Mouse (Mus musculus) hindbrain, embryonic 13.5 days (tissue): ENCODE data around the gene Acin1. TPM values are rescaled to one million over a fixed set of nuclear protein-coding genes. Genes with fewer than 3 reads are reported as not detected.
A peak's percentile ranks its signal among the peaks of the same experiment; 100 is the strongest.

Experiments used
- ATAC-seq: fragments of 200-750 bp; cut with Nextera tagmentation; 2 replicates; pipeline ENCODE4 v1.8.0; 2017; ENCODE audit warnings: moderate TSS enrichment; ENCODE audit not compliant: low FRiP score
- H3K27ac ChIP-seq: fragments of 300-500 bp; sonication (generic); 2 replicates; pipeline ENCODE4 v1.5.1; 2015; ENCODE audit warnings: inconsistent platforms, mild to moderate bottlenecking, moderate library complexity
- H3K27me3 ChIP-seq: fragments of 300-500 bp; sonication (generic); 2 replicates; pipeline ENCODE4 v1.6.1; 2015; ENCODE audit warnings: mild to moderate bottlenecking, inconsistent platforms
- H3K36me3 ChIP-seq: fragments of 300-500 bp; sonication (generic); 2 replicates; pipeline ENCODE4 v1.6.1; 2015; ENCODE audit warnings: mild to moderate bottlenecking, inconsistent platforms
- H3K4me1 ChIP-seq: fragments of 300-500 bp; sonication (generic); replicated peaks from 2 replicates; pipeline ENCODE4 v1.6.1; 2015; ENCODE audit warnings: inconsistent platforms
- H3K4me2 ChIP-seq: fragments of 300-500 bp; sonication (generic); 2 replicates; pipeline ENCODE4 v1.6.1; 2015; ENCODE audit warnings: inconsistent platforms, mild to moderate bottlenecking, moderate library complexity
- H3K4me3 ChIP-seq: fragments of 300-500 bp; sonication (generic); 2 replicates; pipeline ENCODE4 v1.5.1; 2015; ENCODE audit warnings: mild to moderate bottlenecking, inconsistent platforms
- H3K9ac ChIP-seq: fragments of 300-500 bp; sonication (generic); 2 replicates; pipeline ENCODE4 v1.6.1; 2015; ENCODE audit warnings: mild to moderate bottlenecking, inconsistent platforms
- H3K9me3 ChIP-seq: fragments of 300-500 bp; sonication (generic); 2 replicates; pipeline ENCODE4 v1.6.1; 2016; ENCODE audit warnings: inconsistent platforms
- WGBS: fragments of 180-500 bp; shearing (Covaris S2); methylation state at CpG from one replicate; pipeline ENCODE4 v1.1.7; 2015; 5-methylcytosine and 5-hydroxymethylcytosine counted together
- microRNA counts: library from miRNA; unstranded; fragments of <30 nt; microRNA quantifications from one replicate; lab custom pipeline; 2016
- microRNA-seq: library from miRNA; unstranded; fragments of <30 nt; microRNA quantifications from one replicate; pipeline ENCODE4, GENCODE M21; 2016
- polyA plus RNA-seq: library from polyadenylated mRNA; unstranded; fragments of >200 nt; fragmentation: Nextera tagmentation; extraction: Ambion mirVana; gene quantifications from 2 replicates; pipeline ENCODE4 v1.2.1, GENCODE M21; 2015

The Acin1 gene
- polyA plus RNA-seq, 1 experiment from 2014 or later, result 155 TPM

- no peak overlapping the region for H3K27ac ChIP-seq
- ATAC-seq, result no peak
- no peak overlapping the region for H3K4me3 ChIP-seq
- H3K9ac ChIP-seq, result no peak overlapping the region
- H3K4me2 ChIP-seq, result no peak overlapping the region
- peaks cover 18% of the 10 kb centered on the region for H3K36me3 ChIP-seq
- no peaks in the 10 kb centered on the region for H3K9me3 ChIP-seq
- peaks cover 7% of the 10 kb centered on the region for H3K4me1 ChIP-seq
- no peaks in the 10 kb centered on the region for H3K27me3 ChIP-seq
- whole genome bisulfite sequencing, result 81% methylated on average over 7 of the region's 7 CpGs
Observed at GRCm38 (mm10) chr14:54597084-54597483, 89.6 kb downstream of the Acin1 start.

GRCm38 (mm10) chr14:54594631-54595414 lies 91.9 kb downstream of the Acin1 start:
- WGBS, result 70% methylated on average over 27 of the region's 28 CpGs
- no peak overlapping the region for H3K27ac ChIP-seq

GRCm38 (mm10) chr14:54594055-54594454 lies 92.7 kb downstream of the Acin1 start:
- Histone ChIP-seq H3K27me3 (no peaks in the 10 kb centered on the region), H3K9ac (no peak overlapping the region), H3K4me2 (no peak overlapping the region), H3K4me1 (peaks cover 7% of the 10 kb centered on the region; the same call in 1 of the 2 replicates), H3K9me3 (no peaks in the 10 kb centered on the region), H3K4me3 (no peak overlapping the region), H3K27ac (no peak overlapping the region), H3K36me3 (peaks cover 31% of the 10 kb centered on the region)
- WGBS, result 89% methylated on average over 3 of the region's 3 CpGs
- no peak for ATAC-seq

More at GRCm38 (mm10) chr14:54594631-54595414, 91.9 kb downstream of the Acin1 start:
- no peak for ATAC-seq
- no peaks in the 10 kb centered on the region for H3K27me3 ChIP-seq
- H3K4me1 ChIP-seq, result peaks cover 7% of the 10 kb centered on the region; the same call in 1 of the 2 replicates
- no peak overlapping the region for H3K4me3 ChIP-seq
- H3K4me2 ChIP-seq, result no peak overlapping the region
- peaks cover 32% of the 10 kb centered on the region for H3K36me3 ChIP-seq
- H3K9ac ChIP-seq, result 0 out of 2 replicates have a peak overlapping the region, but pooled peaks have one; percentile 29
- no peaks in the 10 kb centered on the region for H3K9me3 ChIP-seq

GRCm38 (mm10) chr14:54592319-54592934 lies 94.3 kb downstream of the Acin1 start:
- Histone ChIP-seq H3K4me3 (no peak overlapping the region), H3K4me1 (peaks cover 7% of the 10 kb centered on the region; the same call in 1 of the 2 replicates), H3K4me2 (no peak overlapping the region), H3K27me3 (no peaks in the 10 kb centered on the region), H3K9me3 (no peaks in the 10 kb centered on the region), H3K36me3 (peaks cover 27% of the 10 kb centered on the region), H3K27ac (peak overlapping the region; percentile 44), H3K9ac (peak overlapping the region; percentile 56; the same call in 1 of the 2 replicates)
- 66% methylated on average over 10 of the region's 10 CpGs for WGBS
- no peak for ATAC-seq

MicroRNA genes within 50 kb of the gene (microRNA counts, 519-probe panel; counts per million panel counts)
- microRNA mmu-miR-686 (lab: Ali Mortazavi, UCI), result 51.3 counts per million

Small RNA genes lying within 50 kb of the gene (microRNA-seq; reads per million reads assigned to microRNA genes)
- gene Mir686, result not detected
- not detected for gene Mir6948

Other genes starting within 250 kb of the Acin1 start
- 29.9 and 32.0 TPM in 2 replicates for gene Lrp10, start 222.8 kb downstream of the Acin1 start, polyA plus RNA-seq
- 48.0 and 48.8 TPM in 2 replicates for gene Rem2, start 210.8 kb downstream of the Acin1 start, polyA plus RNA-seq
- gene Prmt5, start 169.4 kb downstream of the Acin1 start, polyA plus RNA-seq, result 91.1 and 92.8 TPM in 2 replicates
- gene Haus4, start 132.3 kb downstream of the Acin1 start, polyA plus RNA-seq, result 19.8 and 21.3 TPM in 2 replicates
- gene Ajuba, start 109.4 kb downstream of the Acin1 start, polyA plus RNA-seq, result 9.8 and 10.0 TPM in 2 replicates
- gene 4931414P19Rik, start 80.9 kb downstream of the Acin1 start, polyA plus RNA-seq, result 6.8 and 7.6 TPM in 2 replicates
- 439 and 447 TPM in 2 replicates for gene Psmb5, start 68.9 kb downstream of the Acin1 start, polyA plus RNA-seq
- gene Psmb11, start 65.5 kb downstream of the Acin1 start, polyA plus RNA-seq, result not detected in 2 replicates
- gene Gm17606, start 46.0 kb downstream of the Acin1 start, polyA plus RNA-seq, result not detected in 2 replicates
- 8.6 and 9.4 TPM in 2 replicates for gene Cdh24, start 45.6 kb downstream of the Acin1 start, polyA plus RNA-seq
- 78.0 and 79.0 TPM in 2 replicates for gene 1700123O20Rik, start 715 bp downstream of the Acin1 start, polyA plus RNA-seq
- 0.18 and 0.34 TPM in 2 replicates for gene Gm29776, start 11.9 kb upstream of the Acin1 start, polyA plus RNA-seq
- not detected in 2 replicates for gene Cebpe, start 25.2 kb upstream of the Acin1 start, polyA plus RNA-seq
- gene Slc7a8, start 95.0 kb upstream of the Acin1 start, polyA plus RNA-seq, result 4.7 and 5.3 TPM in 2 replicates
- not detected in 2 replicates for gene Rnf212b, start 127.2 kb upstream of the Acin1 start, polyA plus RNA-seq
- gene Homez, start 184.0 kb upstream of the Acin1 start, polyA plus RNA-seq, result 10.3 and 13.8 TPM in 2 replicates
- 1.5 and 2.4 TPM in 2 replicates for gene Ppp1r3e, start 190.6 kb upstream of the Acin1 start, polyA plus RNA-seq
- gene Bcl2l2, start 196.4 kb upstream of the Acin1 start, polyA plus RNA-seq, result 3.6 and 4.7 TPM in 2 replicates
- 0.34 TPM in 1 of 2 replicates, not detected in the other for gene Gm20521, start 196.5 kb upstream of the Acin1 start, polyA plus RNA-seq
- 165 and 167 TPM in 2 replicates for gene Pabpn1, start 205.6 kb upstream of the Acin1 start, polyA plus RNA-seq
- 148 and 158 TPM in 2 replicates for gene Slc22a17, start 226.2 kb upstream of the Acin1 start, polyA plus RNA-seq
- gene Efs, start 239.2 kb upstream of the Acin1 start, polyA plus RNA-seq, result 15.4 and 15.6 TPM in 2 replicates
- 0.38 and 0.83 TPM in 2 replicates for gene Il25, start 245.8 kb upstream of the Acin1 start, polyA plus RNA-seq
- gene Cmtm5, start 249.3 kb upstream of the Acin1 start, polyA plus RNA-seq, result 7.0 and 7.1 TPM in 2 replicates